In genomic region chr19:46598187-46598586, GRCm38 (mm10) we compare ENCODE assay signal across 9 mouse cellular contexts. TPM values are rescaled to one million over a fixed set of nuclear protein-coding genes. Genes with fewer than 3 reads are reported as not detected.
DNase-seq lines count a peak whose midpoint lies in the region; ATAC-seq lines count a peak whose summit lies in the region.
"Had no signal": no experiment of that assay in that cellular context is flagged by ENCODE, and none has a peak within 500 bp of the region (broad histone marks: within the 10 kb centered on the region; RNA-seq: fewer than 3 reads in every experiment).

No protein-coding gene starts in this region.

- no peak for ATAC-seq in heart, embryonic 16.5 days (replicated peaks; ENCODE audit: extremely low read depth, insufficient read depth, low FRiP score)
- no peak for ATAC-seq in hindbrain, embryonic 16.5 days
- no peak for ATAC-seq in midbrain, embryonic 14.5 days (ENCODE audit: low FRiP score, low TSS enrichment)

- 0 out of 2 replicates have a peak, but pooled peaks cover 7% of the 10 kb centered on the region for H3K36me3 ChIP-seq in heart, embryonic 16.5 days (ENCODE audit: control insufficient read depth, insufficient read depth)
- peaks cover 60% of the 10 kb centered on the region for H3K36me3 ChIP-seq in embryonic facial prominence, embryonic 10.5 days (replicated peaks)
- H3K36me3 ChIP-seq in hindbrain, embryonic 16.5 days (ENCODE audit: control insufficient read depth, insufficient read depth, low read length): peaks cover 3% of the 10 kb centered on the region; the same call in 1 of the 2 replicates
- H3K36me3 ChIP-seq in midbrain, embryonic 14.5 days (ENCODE audit: control insufficient read depth, insufficient read depth, low read length): peaks cover 21% of the 10 kb centered on the region

- no peak overlapping the region for H3K27ac ChIP-seq in heart, embryonic 16.5 days (ENCODE audit: low read length)
- peak overlapping the region; percentile 71 for H3K27ac ChIP-seq in embryonic facial prominence, embryonic 10.5 days (replicated peaks)
- H3K27ac ChIP-seq in hindbrain, embryonic 16.5 days (ENCODE audit: low read depth, low read length): peak overlapping the region; percentile 32; the same call in 1 of the 2 replicates
- H3K27ac ChIP-seq in midbrain, embryonic 14.5 days (replicated peaks; ENCODE audit: low read depth, low read length): no peak overlapping the region
- H3K27ac ChIP-seq: macrophage had no signal

- 82% methylated on average over 4 of the region's 4 CpGs for WGBS in heart, embryonic 16.5 days
- 81% methylated on average over 4 of the region's 4 CpGs for WGBS in embryonic facial prominence, embryonic 10.5 days
- 81% methylated on average over 4 of the region's 4 CpGs for WGBS in hindbrain, embryonic 16.5 days
- WGBS in midbrain, embryonic 14.5 days: 83% methylated on average over 4 of the region's 4 CpGs

- H3K4me2 ChIP-seq in heart, embryonic 16.5 days (ENCODE audit: low read depth, low read length): peak overlapping the region; percentile 52
- H3K4me2 ChIP-seq in hindbrain, embryonic 16.5 days (ENCODE audit: low read length): peak overlapping the region; percentile 43
- H3K4me2 ChIP-seq in midbrain, embryonic 14.5 days (ENCODE audit: low read length): peak overlapping the region; percentile 45

- H3K27me3 ChIP-seq in heart, embryonic 16.5 days (ENCODE audit: control insufficient read depth, insufficient read depth, low read length): no peaks in the 10 kb centered on the region
- no peaks in the 10 kb centered on the region for H3K27me3 ChIP-seq in embryonic facial prominence, embryonic 10.5 days (replicated peaks; ENCODE audit: low read depth, poor library complexity, severe bottlenecking)
- no peaks in the 10 kb centered on the region for H3K27me3 ChIP-seq in hindbrain, embryonic 16.5 days (replicated peaks; ENCODE audit: control insufficient read depth, insufficient read depth, low read length)
- H3K27me3 ChIP-seq in midbrain, embryonic 14.5 days (ENCODE audit: control insufficient read depth, insufficient read depth, low read length): no peaks in the 10 kb centered on the region

- no peak for DNase-seq in heart, adult 11 months
- DNase-seq in embryonic facial prominence, embryonic 10.5 days (ENCODE audit: low spot score): no peak
- no peak for DNase-seq in midbrain, embryonic 14.5 days
- DNase-seq in urinary bladder, postnatal 36 days (ENCODE audit: low spot score in 2 of 2): no peak
- DNase-seq in urinary bladder, postnatal 25 days (ENCODE audit: low spot score): no peak
- DNase-seq in gastrocnemius, adult 8-10 months (ENCODE audit: low spot score in 2 of 2): no peak

- H3K9ac ChIP-seq in heart, embryonic 16.5 days (ENCODE audit: low read length): no peak overlapping the region
- no peak overlapping the region for H3K9ac ChIP-seq in hindbrain, embryonic 16.5 days (ENCODE audit: low read depth, low read length)
- no peak overlapping the region for H3K9ac ChIP-seq in midbrain, embryonic 14.5 days (replicated peaks; ENCODE audit: low read length)

- H3K4me3 ChIP-seq in heart, embryonic 16.5 days (ENCODE audit: low read length): peak overlapping the region; percentile 100; the same call in 1 of the 2 replicates
- peak overlapping the region; percentile 98 for H3K4me3 ChIP-seq in embryonic facial prominence, embryonic 10.5 days
- H3K4me3 ChIP-seq in hindbrain, embryonic 16.5 days (ENCODE audit: low read length): no peak overlapping the region
- H3K4me3 ChIP-seq in midbrain, embryonic 14.5 days (replicated peaks; ENCODE audit: low read depth, low read length): no peak overlapping the region

- no peaks in the 10 kb centered on the region for H3K9me3 ChIP-seq in heart, embryonic 16.5 days (replicated peaks; ENCODE audit: control insufficient read depth, low read length)
- H3K9me3 ChIP-seq in embryonic facial prominence, embryonic 10.5 days: no peaks in the 10 kb centered on the region
- H3K9me3 ChIP-seq in hindbrain, embryonic 16.5 days (ENCODE audit: control insufficient read depth, low read length): no peaks in the 10 kb centered on the region
- no peaks in the 10 kb centered on the region for H3K9me3 ChIP-seq in midbrain, embryonic 14.5 days (ENCODE audit: control insufficient read depth, low read length)

- peaks cover 17% of the 10 kb centered on the region for H3K4me1 ChIP-seq in heart, embryonic 16.5 days (ENCODE audit: control insufficient read depth, insufficient read depth, low read length)
- H3K4me1 ChIP-seq in embryonic facial prominence, embryonic 10.5 days: peaks cover 19% of the 10 kb centered on the region
- peaks cover 15% of the 10 kb centered on the region for H3K4me1 ChIP-seq in hindbrain, embryonic 16.5 days (ENCODE audit: control insufficient read depth, insufficient read depth, low read depth, low read length)
- H3K4me1 ChIP-seq in midbrain, embryonic 14.5 days (ENCODE audit: control insufficient read depth, insufficient read depth, low read length): peaks cover 14% of the 10 kb centered on the region; the same call in 1 of the 2 replicates

RNA-seq across cellular contexts. Expression of gene Wbp1l, which starts 0.7 kb away (rescaled TPM):
- polyA plus RNA-seq in heart, embryonic 16.5 days (2015; fragmentation: Nextera tagmentation; extraction: Ambion mirVana): 60.5 and 63.3 TPM in 2 replicates
- polyA plus RNA-seq in embryonic facial prominence, embryonic 10.5 days (2016; fragmentation: Nextera tagmentation; extraction: Ambion mirVana): 50.8 and 57.3 TPM in 2 replicates
- 32.0 and 40.0 TPM in 2 replicates for polyA plus RNA-seq in hindbrain, embryonic 16.5 days (2015; fragmentation: Nextera tagmentation; extraction: Ambion mirVana)
- 27.5 and 33.8 TPM in 2 replicates for polyA plus RNA-seq in midbrain, embryonic 14.5 days (2014; fragmentation: Nextera tagmentation; extraction: Ambion mirVana)
- 100 to 1,000 TPM in 1 of 4 experiments, 10 to 100 TPM in 3; 56.9 to 103 (median 59.7) TPM for total RNA-seq in gastrocnemius, adult 8-10 months (2022)

RNA-seq across cellular contexts. Expression of gene Sfxn2, which starts 25.0 kb away (rescaled TPM):
- polyA plus RNA-seq in heart, embryonic 16.5 days (2015; fragmentation: Nextera tagmentation; extraction: Ambion mirVana): 10.0 and 11.4 TPM in 2 replicates
- polyA plus RNA-seq in embryonic facial prominence, embryonic 10.5 days (2016; fragmentation: Nextera tagmentation; extraction: Ambion mirVana): 21.0 and 22.6 TPM in 2 replicates
- polyA plus RNA-seq in hindbrain, embryonic 16.5 days (2015; fragmentation: Nextera tagmentation; extraction: Ambion mirVana): 9.9 and 10.5 TPM in 2 replicates
- polyA plus RNA-seq in midbrain, embryonic 14.5 days (2014; fragmentation: Nextera tagmentation; extraction: Ambion mirVana): 7.3 and 10.2 TPM in 2 replicates
- 1 to 10 TPM; 1.6 to 3.0 (median 2.8) TPM for total RNA-seq in gastrocnemius, adult 8-10 months (2022)

RNA-seq across cellular contexts. Expression of gene Arl3, which starts 25.2 kb away (rescaled TPM):
- polyA plus RNA-seq in heart, embryonic 16.5 days (2015; fragmentation: Nextera tagmentation; extraction: Ambion mirVana): 95.6 and 101 TPM in 2 replicates
- 196 and 200 TPM in 2 replicates for polyA plus RNA-seq in embryonic facial prominence, embryonic 10.5 days (2016; fragmentation: Nextera tagmentation; extraction: Ambion mirVana)
- polyA plus RNA-seq in hindbrain, embryonic 16.5 days (2015; fragmentation: Nextera tagmentation; extraction: Ambion mirVana): 211 and 247 TPM in 2 replicates
- polyA plus RNA-seq in midbrain, embryonic 14.5 days (2014; fragmentation: Nextera tagmentation; extraction: Ambion mirVana): 134 and 200 TPM in 2 replicates
- total RNA-seq in gastrocnemius, adult 8-10 months (2022): 10 to 100 TPM; 51.1 to 76.4 (median 62.8) TPM

Comparison
In these comparisons a context has a peak if more than half of its experiments do, and no peak if none do; other contexts are left out.
1. H3K27ac ChIP-seq: peak in embryonic facial prominence, embryonic 10.5 days (single experiment) and hindbrain, embryonic 16.5 days (single experiment); none in heart, embryonic 16.5 days (single experiment) and midbrain, embryonic 14.5 days (single experiment).
2. H3K4me3 ChIP-seq: peak in heart, embryonic 16.5 days (single experiment) and embryonic facial prominence, embryonic 10.5 days (single experiment); none in hindbrain, embryonic 16.5 days (single experiment) and midbrain, embryonic 14.5 days (single experiment).
3. Peak in every context shown above with its lines, with median percentiles within 50 percentile points of each other: H3K4me2 ChIP-seq.